Mouse (Mus musculus) stomach, postnatal 0 days (tissue): ENCODE results near the gene Fbxw7.

Experiments
- CTCF ChIP-seq: IDR thresholded peaks from 2 replicates; pipeline ENCODE4 v1.5.1; 2016; ENCODE audit warnings: antibody characterized with exemption, low read depth, mild to moderate bottlenecking, moderate library complexity
- EP300 ChIP-seq: optimal IDR thresholded peaks from 2 replicates; pipeline ENCODE3; 2016; ENCODE audit warnings: antibody characterized with exemption

DNA sequence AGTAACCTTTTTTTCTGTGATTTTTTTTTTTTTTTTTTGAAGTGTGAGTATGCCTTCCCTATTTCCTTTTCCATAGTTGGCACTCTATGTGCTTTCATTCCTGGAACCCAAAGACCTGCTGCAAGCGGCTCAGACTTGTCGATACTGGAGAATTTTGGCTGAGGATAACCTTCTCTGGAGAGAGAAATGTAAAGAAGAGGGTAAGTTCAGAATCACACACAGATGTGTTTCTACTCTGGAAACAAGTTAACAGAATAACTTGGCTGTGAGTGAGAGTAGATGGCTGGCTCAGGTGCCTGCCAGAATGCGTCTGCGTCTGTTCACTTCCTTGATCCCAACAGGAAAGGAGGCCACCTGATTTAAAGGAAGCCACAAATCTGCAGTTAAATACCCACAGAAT lies 152.3 kb downstream of the Fbxw7 start:
- TF ChIP-seq CTCF (no peak), EP300 (no peak)
